Mouse (Mus musculus) heart, postnatal 10 days (tissue): ENCODE data around the gene Kif16b. TPM values are rescaled to one million over a fixed set of nuclear protein-coding genes. Genes with fewer than 3 reads are reported as not detected.
"Not testable (repeated sequence)": the region's sequence is repeated elsewhere in the genome, so short reads cannot be mapped to it uniquely, and the experiment has no call there.

ENCODE experiments used
- DNase-seq, 2 experiments: peaks; one replicate each; pipeline ENCODE4 v3.0.0; 2021
- intact Hi-C: fragments of 180-260 bp; cut with DNase I; formaldehyde crosslinking; loops from one replicate; pipeline ENCODE4 v1.15.1; 2025
- total RNA-seq, 2 experiments: library from RNA; stranded (reverse); gene quantifications; 2 replicates each; pipeline ENCODE4 v1.2.3; 2021

Gene Kif16b
- total RNA-seq, 2 experiments from 2014 or later, result 26.2 to 28.3 TPM

- intact Hi-C loops, result no loop called here
- no peak for DNase-seq
Observed at GRCm38 (mm10) chr2:142603210-142603609, 298.1 kb downstream of the Kif16b start.

GRCm38 (mm10) chr2:142599235-142599634, 302.1 kb downstream of the Kif16b start:
- no peak for DNase-seq
- intact Hi-C loops, result no loop called here

- intact Hi-C loops, result no loop called here
Observed at GRCm38 (mm10) chr2:142596176-142597170, 304.9 kb downstream of the Kif16b start.

GRCm38 (mm10) chr2:142590938-142591337, 310.4 kb downstream of the Kif16b start:
- no peak for DNase-seq
- intact Hi-C loops, result no loop called here

More at GRCm38 (mm10) chr2:142596176-142597170, 304.9 kb downstream of the Kif16b start:
- no peak for DNase-seq

- DNase-seq, result no peak
- intact Hi-C loops, result no loop called here
Observed at GRCm38 (mm10) chr2:142590284-142590724, 311.0 kb downstream of the Kif16b start.

GRCm38 (mm10) chr2:142589403-142590283, 311.7 kb downstream of the Kif16b start:
- intact Hi-C loops, result no loop called here
- no peak for DNase-seq

- DNase-seq, result no peak
- intact Hi-C loops, result no loop called here
Observed at GRCm38 (mm10) chr2:142585845-142586244, 315.5 kb downstream of the Kif16b start.

GRCm38 (mm10) chr2:142584851-142585737, 316.2 kb downstream of the Kif16b start:
- intact Hi-C loops, result no loop called here
- DNase-seq, result no peak

GRCm38 (mm10) chr2:142580449-142580848, 320.9 kb downstream of the Kif16b start:
- intact Hi-C loops, result no loop called here
- DNase-seq, result no peak

- DNase-seq, intact Hi-C loops: not testable (repeated sequence)
Observed at GRCm38 (mm10) chr2:142577414-142577813, 323.9 kb downstream of the Kif16b start.

- intact Hi-C loops, result no loop called here
- DNase-seq, result no peak
Observed at GRCm38 (mm10) chr2:142569771-142570170, 331.6 kb downstream of the Kif16b start.

Other genes starting within 250 kb of the Kif16b start
- gene Snrpb2, start 161.5 kb upstream of the Kif16b start, total RNA-seq, result 10 to 100 TPM; 29.7 to 32.5 TPM
- gene Otor, start 176.9 kb upstream of the Kif16b start, total RNA-seq, result not detected